Mouse (Mus musculus): Measurements from ENCODE around the gene Mbnl2. TPM values are rescaled to one million over a fixed set of nuclear protein-coding genes. Genes with fewer than 3 reads are reported as not detected.

Mbnl2 gene
- total RNA-seq, 1 experiment = 33.4 TPM

GRCm38 (mm10) chr14:120309691-120310090 lies 34.2 kb downstream of the Mbnl2 start:
- DNase-seq (ENCODE audit: low read depth, low spot score) = no peak
- Histone ChIP-seq H3K36me3 (ENCODE audit: control insufficient read depth, insufficient read depth, low read length, poor library complexity, severe bottlenecking) (no peaks in the 10 kb centered on the region), H3K4me1 (ENCODE audit: control insufficient read depth in 2 of 2, insufficient read depth in 2 of 2, low read length in 2 of 2, poor library complexity in 1 of 2) (peaks cover 3 to 23% of the 10 kb centered on the region in 2 experiments; a peak in 3 of 4 replicates), H3K4me3 (ENCODE audit: insufficient read depth in 1 of 2, low read depth in 1 of 2, low read length in 2 of 2, poor library complexity in 1 of 2, severe bottlenecking in 1 of 2) (no peak overlapping the region), H3K9ac (ENCODE audit: insufficient read depth, low read depth, low read length, poor library complexity, severe bottlenecking) (no peak overlapping the region), H3K9me3 (ENCODE audit: control insufficient read depth, insufficient read depth, low read depth, low read length) (no peaks in the 10 kb centered on the region), H3K27ac (ENCODE audit: insufficient read depth, low read depth, low read length, poor library complexity, severe bottlenecking) (no peak overlapping the region)
- in situ Hi-C loops (cut with MboI; ENCODE audit: low sequenced_read_pairs in 2 of 2, unreplicated experiment in 2 of 2) = no loop called here
- TF ChIP-seq CHD2 (IDR thresholded peaks at IDR 0.05; ENCODE audit: low read depth, low read length) (no peak), ZC3H11A (IDR thresholded peaks at IDR 0.05; ENCODE audit: borderline replicate concordance, low read depth, low read length) (no peak), MAFK (IDR thresholded peaks at IDR 0.05; ENCODE audit: insufficient read depth, low read depth, low read length) (no peak), HCFC1 (IDR thresholded peaks at IDR 0.05; ENCODE audit: borderline replicate concordance, insufficient read depth, low read length) (no peak), ZNF384 (IDR thresholded peaks at IDR 0.05; ENCODE audit: low read depth, low read length) (no peak)

- no peak for TF ChIP-seq MAFK (IDR thresholded peaks at IDR 0.05; ENCODE audit: insufficient read depth, low read depth, low read length)
- Histone ChIP-seq H3K4me1 (ENCODE audit: control insufficient read depth in 2 of 2, insufficient read depth in 2 of 2, low read length in 2 of 2, poor library complexity in 1 of 2) (peaks cover 3 to 23% of the 10 kb centered on the region in 2 experiments; a peak in 3 of 4 replicates), H3K4me3 (ENCODE audit: insufficient read depth in 1 of 2, low read depth in 1 of 2, low read length in 2 of 2, poor library complexity in 1 of 2, severe bottlenecking in 1 of 2) (no peak overlapping the region), H3K36me3 (ENCODE audit: control insufficient read depth, insufficient read depth, low read length, poor library complexity, severe bottlenecking) (no peaks in the 10 kb centered on the region), H3K27ac (ENCODE audit: insufficient read depth, low read depth, low read length, poor library complexity, severe bottlenecking) (no peak overlapping the region), H3K9me3 (ENCODE audit: control insufficient read depth, insufficient read depth, low read depth, low read length) (no peaks in the 10 kb centered on the region), H3K9ac (ENCODE audit: insufficient read depth, low read depth, low read length, poor library complexity, severe bottlenecking) (no peak overlapping the region)
- DNase-seq (ENCODE audit: low read depth, low spot score) = no peak
- in situ Hi-C loops (cut with MboI; ENCODE audit: low sequenced_read_pairs in 2 of 2, unreplicated experiment in 2 of 2) = no loop called here
Observed at GRCm38 (mm10) chr14:120311330-120312097, 36.0 kb downstream of the Mbnl2 start.

- TF ChIP-seq CHD2 (IDR thresholded peaks at IDR 0.05; ENCODE audit: low read depth, low read length) (no peak), HCFC1 (IDR thresholded peaks at IDR 0.05; ENCODE audit: borderline replicate concordance, insufficient read depth, low read length) (no peak), ZNF384 (IDR thresholded peaks at IDR 0.05; ENCODE audit: low read depth, low read length) (no peak), MAFK (IDR thresholded peaks at IDR 0.05; ENCODE audit: insufficient read depth, low read depth, low read length) (no peak), ZC3H11A (IDR thresholded peaks at IDR 0.05; ENCODE audit: borderline replicate concordance, low read depth, low read length) (no peak)
- in situ Hi-C loops (cut with MboI; ENCODE audit: low sequenced_read_pairs in 2 of 2, unreplicated experiment in 2 of 2) = no loop called here
- H3K36me3 ChIP-seq (ENCODE audit: control insufficient read depth, insufficient read depth, low read length, poor library complexity, severe bottlenecking) = no peaks in the 10 kb centered on the region
- peaks cover 3 to 23% of the 10 kb centered on the region in 2 experiments; a peak in 3 of 4 replicates for H3K4me1 ChIP-seq (ENCODE audit: control insufficient read depth in 2 of 2, insufficient read depth in 2 of 2, low read length in 2 of 2, poor library complexity in 1 of 2)
- H3K9ac ChIP-seq (ENCODE audit: insufficient read depth, low read depth, low read length, poor library complexity, severe bottlenecking) = no peak overlapping the region
- H3K27ac ChIP-seq (ENCODE audit: insufficient read depth, low read depth, low read length, poor library complexity, severe bottlenecking) = no peak overlapping the region
- no peaks in the 10 kb centered on the region for H3K9me3 ChIP-seq (ENCODE audit: control insufficient read depth, insufficient read depth, low read depth, low read length)
- no peak overlapping the region for H3K4me3 ChIP-seq (ENCODE audit: insufficient read depth in 1 of 2, low read depth in 1 of 2, low read length in 2 of 2, poor library complexity in 1 of 2, severe bottlenecking in 1 of 2)
- no peak for DNase-seq (ENCODE audit: low read depth, low spot score)
Observed at GRCm38 (mm10) chr14:120312661-120313406, 37.4 kb downstream of the Mbnl2 start.

GRCm38 (mm10) chr14:120313466-120313865 lies 38.0 kb downstream of the Mbnl2 start:
- no peaks in the 10 kb centered on the region for H3K9me3 ChIP-seq (ENCODE audit: control insufficient read depth, insufficient read depth, low read depth, low read length)
- H3K27ac ChIP-seq (ENCODE audit: insufficient read depth, low read depth, low read length, poor library complexity, severe bottlenecking) = no peak overlapping the region
- in situ Hi-C loops (cut with MboI; ENCODE audit: low sequenced_read_pairs in 2 of 2, unreplicated experiment in 2 of 2) = no loop called here
- H3K9ac ChIP-seq (ENCODE audit: insufficient read depth, low read depth, low read length, poor library complexity, severe bottlenecking) = no peak overlapping the region
- H3K4me1 ChIP-seq (ENCODE audit: control insufficient read depth in 2 of 2, insufficient read depth in 2 of 2, low read length in 2 of 2, poor library complexity in 1 of 2) = peaks cover 3 to 22% of the 10 kb centered on the region in 2 experiments; a peak in 3 of 4 replicates
- no peak for DNase-seq (ENCODE audit: low read depth, low spot score)
- TF ChIP-seq MAFK (IDR thresholded peaks at IDR 0.05; ENCODE audit: insufficient read depth, low read depth, low read length) (no peak), HCFC1 (IDR thresholded peaks at IDR 0.05; ENCODE audit: borderline replicate concordance, insufficient read depth, low read length) (no peak), ZC3H11A (IDR thresholded peaks at IDR 0.05; ENCODE audit: borderline replicate concordance, low read depth, low read length) (no peak), ZNF384 (IDR thresholded peaks at IDR 0.05; ENCODE audit: low read depth, low read length) (no peak), CHD2 (IDR thresholded peaks at IDR 0.05; ENCODE audit: low read depth, low read length) (no peak)
- H3K36me3 ChIP-seq (ENCODE audit: control insufficient read depth, insufficient read depth, low read length, poor library complexity, severe bottlenecking) = no peaks in the 10 kb centered on the region
- no peak overlapping the region for H3K4me3 ChIP-seq (ENCODE audit: insufficient read depth in 1 of 2, low read depth in 1 of 2, low read length in 2 of 2, poor library complexity in 1 of 2, severe bottlenecking in 1 of 2)
